Mouse (Mus musculus) liver, embryonic 14.5 days (tissue): ENCODE results near the gene A530016L24Rik. TPM values are rescaled to one million over a fixed set of nuclear protein-coding genes. Genes with fewer than 3 reads are reported as not detected.

Source experiments
- ATAC-seq: fragments of 200-750 bp; cut with Nextera tagmentation; 2 replicates; pipeline ENCODE4 v1.8.0; 2017; ENCODE audit warnings: moderate number of reproducible peaks, mild to moderate bottlenecking, moderate library complexity; ENCODE audit not compliant: insufficient read depth
- DNase-seq, 3 experiments: peaks; one replicate each; pipeline ENCODE4 v3.0.0-alpha.2; 2012 to 2013; ENCODE audit warnings: low read depth in 3 of 3, low spot score in 3 of 3
- H3K27ac ChIP-seq: fragments of 300-500 bp; sonication (generic); 2 replicates; pipeline ENCODE4 v1.5.1; 2014; ENCODE audit warnings: moderate library complexity, mild to moderate bottlenecking, control low read depth, inconsistent platforms
- H3K27me3 ChIP-seq: fragments of 300-500 bp; sonication (generic); 2 replicates; pipeline ENCODE4 v1.6.1; 2014; ENCODE audit warnings: mild to moderate bottlenecking, low read length, moderate library complexity; ENCODE audit not compliant: control insufficient read depth, insufficient read depth
- H3K36me3 ChIP-seq: fragments of 300-500 bp; sonication (generic); replicated peaks from 2 replicates; pipeline ENCODE4 v1.6.1; 2014; ENCODE audit warnings: low read depth; ENCODE audit not compliant: control insufficient read depth, insufficient read depth
- H3K4me1 ChIP-seq, 2 experiments: fragments of 200-500 bp in 1 of 2; fragments of 300-500 bp in 1 of 2; sonication (generic) in 1 of 2; replicated peaks; 2 replicates each; pipeline ENCODE4 v1.6.1; 2012 to 2014; ENCODE audit warnings: antibody characterized with exemption in 1 of 2, inconsistent platforms in 1 of 2, low read length in 1 of 2; ENCODE audit not compliant: control insufficient read depth in 2 of 2, insufficient read depth in 2 of 2
- H3K4me2 ChIP-seq: fragments of 300-500 bp; sonication (generic); 2 replicates; pipeline ENCODE4 v1.6.1; 2014; ENCODE audit warnings: low read depth, mild to moderate bottlenecking, control low read depth, moderate library complexity
- H3K4me3 ChIP-seq, 2 experiments: fragments of 200-500 bp in 1 of 2; fragments of 300-500 bp in 1 of 2; sonication (generic) in 1 of 2; 2 replicates each; pipeline ENCODE4 v1.5.1; 2012 to 2014; ENCODE audit warnings: low read depth in 2 of 2, low read length in 2 of 2, mild to moderate bottlenecking in 2 of 2, control low read depth in 1 of 2, inconsistent platforms in 1 of 2, moderate library complexity in 1 of 2; ENCODE audit not compliant: insufficient read depth in 1 of 2
- H3K9ac ChIP-seq: fragments of 300-500 bp; sonication (generic); replicated peaks from 2 replicates; pipeline ENCODE4 v1.6.1; 2014; ENCODE audit warnings: mild to moderate bottlenecking, control low read depth, moderate library complexity
- H3K9me3 ChIP-seq: fragments of 300-500 bp; sonication (generic); 2 replicates; pipeline ENCODE4 v1.6.1; 2016; ENCODE audit warnings: low read length, mixed read lengths; ENCODE audit not compliant: control insufficient read depth
- CTCF ChIP-seq: IDR thresholded peaks from 2 replicates; pipeline ENCODE4 v1.5.1; 2016; ENCODE audit warnings: antibody characterized with exemption, low read depth, control low read depth
- EP300 ChIP-seq: IDR thresholded peaks from 2 replicates; pipeline ENCODE4 v1.6.1; 2016; ENCODE audit warnings: antibody characterized with exemption, low read depth
- WGBS: fragments of 180-500 bp; shearing (Covaris S2); extraction: QIAGEN DNeasy Blood & Tissue Kit; methylation state at CpG from one replicate; pipeline ENCODE4 v1.1.7; 2014; ENCODE audit not compliant: insufficient replicate concordance; 5-methylcytosine and 5-hydroxymethylcytosine counted together
- polyA plus RNA-seq, 2 experiments: library from polyadenylated mRNA; depleted of rRNA in 1 of 2; stranded (reverse) in 1 of 2; unstranded in 1 of 2; fragments of >200 nt; fragmentation: Nextera tagmentation in 1 of 2; extraction: Ambion mirVana in 1 of 2; gene quantifications; 2 replicates each; pipeline versions ENCODE4 v1.2.1 to v1.2.3; 2012 to 2014

A530016L24Rik gene
- polyA plus RNA-seq, 2 experiments, result 0.02 to 0.06 TPM

DNA sequence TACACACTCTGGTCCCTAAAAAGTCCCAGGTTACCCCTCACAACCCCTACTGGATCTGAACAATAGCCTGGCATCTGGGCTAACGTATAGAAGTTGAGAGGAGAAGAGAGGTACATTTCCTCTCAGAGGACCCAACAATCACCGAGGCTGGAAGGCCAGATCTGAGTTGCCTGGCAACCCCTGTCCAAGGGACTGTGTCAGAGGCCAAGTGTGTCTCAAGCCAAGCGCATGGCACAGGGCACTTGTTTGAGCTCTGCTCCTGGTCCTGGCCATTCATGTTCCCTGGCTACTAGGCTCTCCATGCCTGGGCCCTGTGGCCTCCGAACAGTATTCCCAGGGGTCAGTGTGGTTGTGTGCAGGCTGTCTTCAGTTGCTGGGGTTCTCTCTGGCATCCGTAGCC, 6.9 kb downstream of the A530016L24Rik start:
- no peak for TF ChIP-seq CTCF
- no peak for TF ChIP-seq EP300
- ATAC-seq (no peak), DNase-seq (no peak)
- H3K4me1 ChIP-seq, result no peaks in the 10 kb centered on the region
- H3K27ac ChIP-seq, result no peak overlapping the region
- 59% methylated on average over 5 of the region's 5 CpGs for WGBS
- no peaks in the 10 kb centered on the region for H3K9me3 ChIP-seq
- no peak overlapping the region for H3K4me3 ChIP-seq
- H3K9ac ChIP-seq, result no peak overlapping the region
- H3K27me3 ChIP-seq, result no peaks in the 10 kb centered on the region
- no peak overlapping the region for H3K4me2 ChIP-seq
- no peaks in the 10 kb centered on the region for H3K36me3 ChIP-seq

DNA sequence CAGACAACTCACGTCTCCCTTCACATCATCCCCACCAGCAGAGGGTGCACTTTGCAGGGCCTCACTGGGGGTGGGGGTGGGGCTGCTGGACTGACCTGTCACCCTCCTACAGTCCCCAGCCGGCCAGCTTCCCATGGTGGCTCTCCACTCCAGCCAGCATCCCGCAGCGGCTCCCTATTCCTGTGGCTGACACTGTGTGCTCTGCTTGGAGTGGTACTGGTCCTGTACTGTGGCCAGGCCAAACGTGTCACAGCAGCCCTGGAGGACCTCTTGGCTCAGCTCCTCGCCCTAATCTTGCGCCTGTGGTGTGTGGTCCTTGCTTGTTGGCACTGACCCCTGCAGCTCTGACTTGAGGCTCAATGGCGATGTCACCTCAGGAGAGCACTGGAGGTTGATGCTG, 8.5 kb downstream of the A530016L24Rik start:
- Histone ChIP-seq H3K9ac (no peak overlapping the region), H3K4me2 (no peak overlapping the region), H3K36me3 (no peaks in the 10 kb centered on the region), H3K9me3 (no peaks in the 10 kb centered on the region), H3K27me3 (no peaks in the 10 kb centered on the region), H3K27ac (no peak overlapping the region), H3K4me3 (no peak overlapping the region), H3K4me1 (0 out of 4 replicates have a peak, but pooled peaks cover 0 to under 1% of the 10 kb centered on the region in 2 experiments)
- 61% methylated on average over 8 of the region's 8 CpGs for WGBS
- ATAC-seq, result no peak
- TF ChIP-seq CTCF (peak; percentile 28), EP300 (no peak)
- DNase-seq, result no peak

DNA sequence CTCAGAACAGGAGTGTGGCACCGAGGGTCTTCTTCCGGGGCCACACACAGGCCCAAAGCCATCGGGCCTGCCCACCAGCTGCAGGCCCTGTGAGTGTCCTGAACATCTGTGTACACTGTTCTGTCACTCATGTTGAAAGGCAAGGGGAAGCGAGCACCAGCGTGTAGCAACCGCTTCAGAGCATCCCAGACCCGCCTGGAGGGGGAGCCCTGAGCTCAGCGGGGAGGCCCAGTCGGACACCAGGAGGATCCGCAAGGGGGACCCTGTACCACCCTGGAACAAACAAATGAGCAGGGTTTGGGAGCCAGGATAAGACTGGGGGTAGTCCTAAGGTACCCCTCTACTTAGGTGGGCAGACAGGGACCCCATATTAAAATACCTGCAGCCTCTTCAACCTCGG, 9.4 kb downstream of the A530016L24Rik start:
- DNase-seq (no peak), ATAC-seq (no peak)
- Histone ChIP-seq H3K4me1 (peaks cover 0 to 6% of the 10 kb centered on the region in 2 experiments; a peak in 1 of 4 replicates), H3K4me2 (no peak overlapping the region), H3K4me3 (no peak overlapping the region), H3K36me3 (no peaks in the 10 kb centered on the region), H3K27me3 (no peaks in the 10 kb centered on the region), H3K9me3 (no peaks in the 10 kb centered on the region), H3K27ac (no peak overlapping the region), H3K9ac (no peak overlapping the region)
- WGBS, result 30% methylated on average over 11 of the region's 11 CpGs
- TF ChIP-seq CTCF (peak; percentile 61), EP300 (no peak)

DNA sequence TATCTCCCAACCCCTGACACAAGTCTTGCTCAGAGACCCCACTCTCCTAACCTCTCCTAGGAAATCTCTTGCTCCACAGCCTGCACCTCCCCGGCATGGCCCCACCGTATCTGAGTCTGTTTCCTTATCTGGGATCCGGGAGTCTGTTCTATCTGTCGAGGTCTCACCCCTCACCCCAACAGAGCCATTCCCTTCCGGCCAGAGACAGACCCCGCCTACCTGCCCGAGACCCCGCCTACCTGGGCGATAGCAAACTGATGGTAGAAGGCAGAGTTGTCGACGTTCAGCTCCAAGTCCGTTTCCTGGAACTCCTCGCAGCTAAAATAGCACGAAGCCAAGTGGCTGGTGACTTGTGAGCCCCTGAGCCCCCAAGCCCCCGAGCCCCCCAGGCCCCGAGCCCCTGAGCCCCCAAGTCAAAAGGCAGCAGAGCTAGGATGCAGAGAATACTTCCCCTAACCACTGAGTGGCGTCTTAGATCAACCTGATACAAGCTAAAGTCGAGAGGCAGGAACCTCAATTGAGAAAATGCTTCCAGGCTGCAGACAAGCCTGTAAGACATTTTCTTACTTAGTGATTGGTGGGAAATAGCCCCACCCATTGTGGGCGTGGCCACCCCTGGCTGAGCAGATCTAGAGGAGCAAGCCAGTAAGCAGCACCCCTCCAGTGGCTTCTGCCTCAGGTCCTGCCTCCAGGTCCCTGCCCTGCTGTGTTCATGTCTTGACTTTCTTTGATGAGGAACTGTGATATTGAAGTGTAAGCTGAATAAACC, 13.9 kb downstream of the A530016L24Rik start:
- no peak overlapping the region for H3K27ac ChIP-seq
- no peak overlapping the region for H3K9ac ChIP-seq
- no peak overlapping the region for H3K4me3 ChIP-seq
- H3K9me3 ChIP-seq, result no peaks in the 10 kb centered on the region
- H3K27me3 ChIP-seq, result no peaks in the 10 kb centered on the region
- ATAC-seq (no peak), DNase-seq (no peak)
- no peaks in the 10 kb centered on the region for H3K36me3 ChIP-seq
- TF ChIP-seq CTCF (no peak), EP300 (no peak)
- no peak overlapping the region for H3K4me2 ChIP-seq
- 6% methylated on average over 19 of the region's 19 CpGs for WGBS
- H3K4me1 ChIP-seq, result peaks cover 0 to 6% of the 10 kb centered on the region in 2 experiments; a peak in 1 of 4 replicates

DNA sequence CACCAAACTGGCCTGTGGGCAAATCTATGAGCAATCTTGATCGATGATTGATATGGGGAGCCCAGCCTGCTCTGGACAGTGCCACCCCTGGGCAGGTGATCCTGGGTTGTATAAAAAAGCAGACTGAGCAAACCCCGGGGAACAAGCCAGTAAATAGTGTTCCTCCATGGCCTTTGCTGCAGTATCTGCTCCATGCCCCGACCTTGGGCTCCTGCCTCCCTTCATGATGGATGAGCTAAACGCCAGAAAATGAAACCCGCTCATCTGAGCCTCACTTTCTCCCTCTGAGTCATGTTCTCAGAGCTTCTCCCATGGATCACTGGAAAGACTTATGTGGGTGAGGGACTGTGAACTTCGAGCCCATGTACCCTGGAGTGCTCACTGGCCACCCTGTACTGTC, 17.0 kb downstream of the A530016L24Rik start:
- H3K9me3 ChIP-seq, result no peaks in the 10 kb centered on the region
- H3K27me3 ChIP-seq, result peaks cover 3% of the 10 kb centered on the region; the same call in 1 of the 2 replicates
- TF ChIP-seq CTCF (no peak), EP300 (no peak)
- 54% methylated on average over 6 of the region's 6 CpGs for WGBS
- no peak overlapping the region for H3K9ac ChIP-seq
- H3K4me1 ChIP-seq, result peaks cover 0 to 6% of the 10 kb centered on the region in 2 experiments; a peak in 1 of 4 replicates
- no peaks in the 10 kb centered on the region for H3K36me3 ChIP-seq
- ATAC-seq (no peak), DNase-seq (no peak)
- H3K4me2 ChIP-seq, result no peak overlapping the region
- H3K4me3 ChIP-seq, result no peak overlapping the region
- H3K27ac ChIP-seq, result no peak overlapping the region
